Mouse (Mus musculus) adrenal gland, postnatal 36 days (tissue): ENCODE data around the gene Specc1. TPM values are rescaled to one million over a fixed set of nuclear protein-coding genes. Genes with fewer than 3 reads are reported as not detected.

Source experiments
- DNase-seq, 2 experiments: peaks; one replicate each; pipeline ENCODE4 v3.0.0; 2021; ENCODE audit warnings: mixed read lengths in 1 of 2
- total RNA-seq, 2 experiments: library from RNA; stranded (reverse); gene quantifications; 2 replicates each; pipeline ENCODE4 v1.2.3; 2021

The Specc1 gene
- total RNA-seq, 2 experiments from 2014 or later, result 5.7 to 9.9 TPM

DNA sequence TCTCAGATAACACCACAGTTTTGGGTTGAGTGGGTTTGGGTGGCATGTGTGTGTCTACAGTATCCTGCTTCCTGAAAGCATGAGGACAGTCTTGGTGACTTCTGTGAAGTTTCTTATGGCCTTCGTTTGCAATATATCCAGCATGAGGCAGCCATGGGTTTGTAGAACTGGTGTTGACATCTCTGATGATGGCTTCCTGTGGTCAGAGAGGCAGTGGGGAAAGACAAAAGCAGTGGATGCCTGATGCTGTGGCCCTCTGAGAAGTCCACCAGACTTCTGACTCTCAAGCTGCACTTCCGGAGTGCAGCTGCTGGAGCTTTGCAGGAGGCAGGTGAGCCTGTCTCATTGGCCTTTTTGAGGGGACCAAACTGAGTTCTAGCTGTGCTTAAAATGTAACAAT is 60.4 kb downstream of the Specc1 start:
- DNase-seq, result no peak

DNA sequence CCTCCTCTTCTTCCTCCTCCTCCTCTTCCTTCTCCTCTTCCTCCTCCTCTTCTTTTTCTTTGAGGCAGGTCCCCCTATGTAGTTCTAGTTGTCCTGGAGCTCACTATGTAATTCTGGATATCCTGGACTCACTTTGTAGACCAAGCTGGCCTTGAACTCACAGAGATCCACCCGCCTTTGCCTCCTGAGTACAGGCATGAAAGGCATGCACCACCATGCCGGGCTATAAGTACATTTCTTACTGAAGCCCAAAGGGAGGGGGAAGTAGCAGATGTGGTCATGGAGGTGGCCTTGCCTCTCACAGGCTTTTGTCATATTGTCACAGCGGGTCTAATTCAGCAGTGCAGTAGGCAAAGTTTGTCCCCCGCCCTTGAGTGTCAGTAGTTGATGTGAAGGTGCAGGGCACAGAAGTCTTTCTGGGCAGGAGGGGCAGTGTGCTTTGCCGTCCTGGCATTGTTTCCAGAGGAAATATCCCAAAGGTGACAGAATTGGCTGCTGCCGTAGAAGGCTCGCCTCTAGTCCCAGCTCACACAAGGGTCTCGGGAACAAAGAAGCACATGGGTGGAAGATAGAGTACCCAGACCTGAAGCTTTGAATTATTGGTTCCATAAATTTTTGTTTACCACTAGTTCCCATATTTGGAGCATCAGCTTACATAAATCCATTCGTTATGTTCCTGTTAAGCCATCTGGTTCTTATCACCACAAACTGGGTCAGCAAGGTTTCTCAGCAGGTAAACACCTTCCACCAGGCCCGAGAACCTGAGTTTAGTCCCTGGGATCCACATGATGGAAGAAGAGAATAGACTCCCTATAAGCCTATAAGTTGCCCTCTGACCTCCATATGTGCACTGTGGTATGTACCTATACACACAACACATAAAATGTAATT is 62.0 kb downstream of the Specc1 start:
- no peak for DNase-seq

DNA sequence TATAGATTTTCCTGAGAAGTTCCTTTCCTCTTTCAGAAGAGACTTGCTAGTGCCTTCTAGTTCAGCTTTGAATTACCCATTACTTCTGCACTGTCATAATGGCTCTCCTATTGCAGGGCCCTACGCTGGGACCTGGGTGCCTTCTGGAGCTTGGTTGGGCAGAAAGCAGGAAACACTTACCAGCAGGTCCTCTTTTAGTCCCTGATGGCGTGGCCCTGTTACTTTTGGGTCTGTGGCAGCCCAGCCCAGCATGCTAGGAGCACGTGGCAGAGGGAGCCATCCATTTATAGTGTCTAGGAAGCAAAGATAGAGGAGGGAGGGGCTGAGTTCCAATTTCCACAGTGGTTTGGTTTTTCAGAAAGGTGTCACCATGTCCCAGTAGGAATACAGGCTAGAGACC is 63.3 kb downstream of the Specc1 start:
- no peak for DNase-seq

DNA sequence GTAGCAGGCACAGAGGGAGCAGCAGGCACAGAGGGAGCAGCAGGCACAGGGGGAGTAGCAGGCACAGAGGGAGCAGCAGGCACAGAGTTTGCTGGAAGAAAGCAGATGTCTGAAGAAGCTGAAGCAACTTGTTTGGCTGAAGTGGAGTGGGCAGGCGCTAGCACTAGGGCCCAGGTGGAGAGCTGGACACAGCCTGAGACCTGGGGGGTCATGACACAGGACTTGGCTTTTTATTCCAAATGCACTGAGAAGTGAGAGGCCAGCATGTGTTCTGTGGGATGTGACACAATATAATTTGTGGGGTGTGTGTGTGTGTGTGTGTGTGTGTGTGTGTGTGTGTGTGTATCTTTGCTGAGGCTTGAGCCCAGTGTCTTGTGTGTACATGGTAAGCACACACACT is 64.3 kb downstream of the Specc1 start:
- DNase-seq, result no peak

DNA sequence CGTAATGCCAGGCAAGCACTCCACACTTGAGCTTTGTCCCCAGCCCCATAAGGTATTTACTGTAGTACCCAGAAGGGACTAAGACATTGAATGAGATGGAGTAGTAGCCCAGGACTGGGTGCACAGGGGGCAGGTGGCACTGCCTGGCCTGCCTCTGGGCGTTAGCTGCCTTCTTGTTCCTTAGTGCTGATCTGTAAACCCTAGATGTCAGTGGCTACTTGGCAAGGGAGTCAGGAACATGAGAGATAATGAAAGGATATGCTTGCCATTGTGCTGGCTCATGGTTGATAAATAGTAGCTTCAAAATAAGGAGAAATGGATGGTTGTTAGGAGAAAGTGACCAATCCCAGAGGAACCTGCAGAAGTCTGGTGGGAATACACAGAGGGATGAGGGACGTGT is 65.5 kb downstream of the Specc1 start:
- no peak for DNase-seq

DNA sequence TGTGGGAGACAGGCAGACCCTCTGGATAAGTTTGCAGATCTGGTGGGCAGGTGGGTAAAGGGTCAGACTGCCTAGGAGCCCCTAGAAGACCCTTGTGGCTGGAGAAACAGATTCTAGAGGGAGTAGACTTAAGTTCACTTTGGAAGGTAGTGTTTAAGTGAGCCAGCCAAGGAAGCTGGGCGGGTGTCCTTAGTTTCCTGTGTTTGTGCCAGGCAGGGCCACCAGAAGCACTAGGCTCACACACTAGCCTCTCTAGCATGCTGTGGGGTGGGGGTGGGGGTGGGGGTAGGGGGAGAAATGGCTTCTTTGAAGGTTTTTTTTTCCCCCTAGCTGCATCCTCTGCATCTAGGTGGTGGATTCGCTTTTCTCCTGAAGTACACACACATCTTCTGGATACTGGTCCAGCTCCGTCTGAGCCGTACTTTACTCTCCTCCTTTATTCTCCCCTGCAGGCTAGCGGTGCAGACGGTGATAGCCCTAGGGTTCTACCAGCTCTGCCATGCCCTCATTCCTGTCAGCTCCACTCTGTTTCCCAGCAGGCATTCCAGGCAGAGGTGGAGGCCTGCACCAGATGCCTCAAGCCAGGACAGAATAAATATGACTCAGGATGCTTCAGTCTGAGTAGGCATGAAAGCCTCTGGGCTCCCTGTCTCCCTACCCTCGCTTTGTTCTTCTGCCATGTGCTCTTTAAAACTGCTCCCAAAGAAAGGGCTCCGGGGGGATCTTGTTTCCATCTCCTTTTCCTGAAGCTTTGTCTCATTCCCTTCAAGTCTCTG is 66.3 kb downstream of the Specc1 start:
- DNase-seq, result no peak

DNA sequence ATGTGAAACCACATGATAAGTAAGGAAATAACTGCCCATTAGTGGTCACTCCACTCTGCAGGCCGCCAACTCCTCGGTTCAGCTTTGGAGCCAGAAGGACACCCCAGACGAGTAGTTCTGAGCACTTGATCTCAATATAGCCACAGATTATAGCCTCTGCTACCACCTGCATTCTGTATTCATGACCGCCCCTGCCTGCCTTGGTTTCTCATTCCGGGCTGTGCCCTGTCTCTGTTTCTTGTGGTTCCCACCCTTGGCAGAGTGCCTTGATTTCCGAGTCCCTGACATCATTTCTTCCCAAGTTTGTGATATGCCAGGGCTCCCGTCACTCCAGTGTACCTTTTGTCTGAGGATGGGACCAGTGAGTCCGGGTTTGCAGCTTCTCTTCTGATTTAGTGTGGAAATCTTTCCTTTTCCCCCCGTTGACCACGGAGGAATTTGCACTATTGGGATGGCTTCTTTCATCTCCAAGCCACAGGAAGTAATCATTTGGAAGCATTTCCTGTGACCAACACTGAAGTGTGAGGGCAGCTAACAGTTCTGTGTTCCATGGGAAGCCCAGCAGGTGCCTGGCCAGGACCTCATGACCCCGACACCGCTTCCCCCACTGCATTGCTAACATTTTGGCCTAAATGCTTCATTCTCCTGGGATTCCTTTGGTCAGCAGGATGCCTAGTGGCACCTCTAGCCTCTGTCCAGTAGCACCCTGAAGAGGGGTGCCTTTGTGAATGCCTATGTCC is 67.1 kb downstream of the Specc1 start:
- DNase-seq, result no peak

DNA sequence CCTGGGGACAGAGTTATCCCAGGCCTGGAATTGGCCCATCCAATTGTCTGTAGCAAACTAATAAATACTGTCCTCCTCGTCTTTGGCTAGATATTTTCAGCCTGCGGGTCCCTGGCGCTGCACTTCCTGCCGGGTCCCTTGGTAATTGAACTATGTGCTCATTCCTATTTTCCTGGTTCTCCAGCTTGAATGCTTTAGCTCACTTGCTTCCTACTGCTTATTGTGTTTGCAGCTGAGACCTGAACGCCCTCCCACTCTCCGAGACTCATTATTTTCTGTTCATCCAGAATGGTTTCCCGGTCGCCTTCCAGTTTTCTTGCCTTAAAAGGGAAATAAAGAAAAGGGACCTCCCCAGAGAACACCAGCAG is 67.7 kb downstream of the Specc1 start:
- no peak for DNase-seq

DNA sequence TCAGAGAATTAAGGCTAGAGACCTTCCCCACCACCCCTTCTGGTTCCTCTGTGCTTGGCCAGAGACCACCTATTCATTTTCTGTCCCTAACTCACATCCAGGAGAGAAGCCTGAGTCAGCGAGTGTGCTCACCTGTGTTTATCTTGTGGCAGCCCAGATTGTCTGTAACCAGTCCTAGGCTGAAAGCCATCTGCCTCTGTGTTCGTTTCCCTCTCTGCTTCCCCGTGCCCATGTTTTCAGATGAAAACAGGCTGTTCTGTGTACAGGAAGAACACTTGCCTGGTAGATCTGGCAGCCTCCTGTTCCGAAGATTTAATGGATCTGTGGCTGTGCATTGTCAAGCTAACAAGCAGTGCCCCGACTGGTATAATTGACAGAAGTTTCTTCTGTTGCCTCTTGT is 68.4 kb downstream of the Specc1 start:
- no peak for DNase-seq

DNA sequence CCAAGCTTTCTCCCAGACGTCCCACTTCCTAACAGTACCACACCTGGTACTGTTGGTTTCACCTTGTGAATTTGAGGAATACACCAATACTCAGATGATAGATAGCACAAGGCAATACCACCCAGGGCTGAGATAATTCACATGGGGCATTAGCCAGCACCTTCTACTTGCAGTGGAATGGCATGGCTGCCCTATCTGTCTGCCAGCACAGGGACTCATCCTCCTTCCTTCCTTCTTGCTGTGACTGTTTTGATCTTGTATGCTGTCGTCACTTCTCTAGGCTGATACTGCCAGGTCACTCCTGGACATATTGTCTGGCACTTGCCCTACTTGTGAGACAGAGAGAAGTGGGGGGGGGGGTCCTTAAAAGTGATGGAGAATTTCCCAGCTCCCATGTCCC is 69.2 kb downstream of the Specc1 start:
- no peak for DNase-seq

DNA sequence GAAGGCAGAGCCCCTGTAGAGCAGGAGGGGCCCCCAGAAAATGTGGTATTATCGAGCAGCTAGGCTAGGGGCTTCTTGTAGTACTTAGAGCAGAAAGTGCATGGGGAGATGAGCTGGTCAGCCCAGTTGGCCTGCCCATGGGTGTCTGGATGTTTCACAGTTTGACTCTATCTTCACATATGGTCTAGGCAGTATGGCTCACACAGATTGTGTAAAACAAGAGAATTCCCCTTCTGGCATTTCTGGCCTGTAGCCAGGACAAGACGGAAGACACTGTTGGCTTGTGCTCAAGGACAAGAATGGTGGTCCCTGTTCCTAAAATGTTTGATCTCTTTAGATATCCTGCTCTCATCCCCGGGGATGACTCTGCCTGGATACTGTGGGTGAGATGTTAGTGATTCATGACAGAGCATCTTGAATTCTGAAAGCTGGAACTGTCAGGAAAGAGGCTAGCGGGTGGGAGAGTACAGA is 69.8 kb downstream of the Specc1 start:
- no peak for DNase-seq

DNA sequence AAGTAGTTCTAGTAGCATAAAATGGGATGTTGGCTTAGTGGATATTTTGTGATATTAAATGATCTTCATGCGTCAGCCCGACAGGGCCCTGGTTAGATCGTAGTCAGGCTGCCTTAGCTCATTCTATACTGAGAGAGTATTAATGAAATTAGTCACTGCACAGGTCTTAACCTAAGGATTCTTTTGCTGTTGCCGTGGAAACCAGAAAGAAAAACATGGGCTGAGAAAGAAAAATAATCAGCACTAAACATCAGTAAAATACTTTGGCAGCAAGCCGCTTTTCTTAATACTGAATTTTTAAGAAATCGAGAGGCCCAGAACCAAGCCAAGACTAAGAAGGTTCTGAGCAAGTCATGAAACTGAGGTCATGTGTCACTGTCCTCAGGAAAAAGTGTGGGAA is 70.7 kb downstream of the Specc1 start:
- DNase-seq, result no peak

DNA sequence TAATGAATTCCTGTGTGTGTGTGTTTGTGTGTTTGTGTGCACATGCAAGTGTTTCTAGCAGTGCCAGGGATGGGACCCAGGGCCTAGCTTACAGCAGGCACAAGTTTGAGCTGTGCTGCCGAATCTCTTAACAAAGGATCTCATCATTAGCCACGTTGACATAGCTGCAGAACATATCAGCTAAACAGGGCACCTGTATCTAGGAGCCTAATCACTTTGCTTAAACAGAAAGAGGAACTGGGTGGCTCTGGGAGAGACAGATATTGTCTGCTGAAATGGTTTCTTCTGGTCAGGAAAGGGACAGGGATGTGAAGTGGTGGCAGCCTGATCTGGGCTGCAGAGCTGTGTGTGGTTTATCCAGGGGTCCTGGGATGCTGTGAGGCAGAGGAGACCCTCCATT is 71.1 kb downstream of the Specc1 start:
- no peak for DNase-seq

DNA sequence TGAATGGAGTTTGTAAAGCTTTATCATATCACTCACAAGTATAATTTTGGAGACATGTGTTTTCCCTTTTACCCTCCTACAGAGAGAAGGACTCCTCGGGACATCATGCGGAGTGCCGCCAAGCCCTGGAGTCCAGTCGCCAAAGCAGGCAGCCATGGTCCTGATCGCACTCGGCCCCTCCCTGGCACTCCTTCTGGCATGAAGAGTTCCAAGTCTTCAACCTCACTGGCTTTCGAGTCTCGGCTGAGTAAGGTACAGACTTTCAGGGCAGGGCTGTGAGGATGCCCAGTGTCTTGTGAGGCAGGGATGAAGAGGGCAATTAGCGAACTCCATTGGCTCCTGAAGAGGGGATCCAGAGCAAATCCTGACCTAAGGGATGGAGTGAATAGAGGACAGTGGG is 72.6 kb downstream of the Specc1 start:
- no peak for DNase-seq

DNA sequence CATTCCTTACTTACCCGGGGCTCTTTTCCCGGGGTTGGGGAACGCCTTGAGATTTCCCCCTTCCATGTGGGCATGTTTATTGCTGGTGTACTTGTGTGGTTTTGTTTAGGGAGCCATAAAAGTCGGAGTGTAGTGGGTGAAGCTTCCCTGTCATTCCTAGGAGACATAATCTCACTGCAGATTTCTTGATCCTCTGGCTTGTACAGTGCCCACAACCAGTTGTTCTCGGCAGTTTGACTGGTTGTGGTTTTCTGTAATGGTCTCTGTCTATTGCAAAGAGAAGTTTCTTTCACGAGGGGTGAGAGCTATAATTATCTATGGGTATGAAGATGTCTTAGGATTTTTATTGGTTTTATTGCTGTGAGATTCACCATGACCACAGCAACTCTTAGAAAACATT is 78.0 kb downstream of the Specc1 start:
- DNase-seq, result no peak

DNA sequence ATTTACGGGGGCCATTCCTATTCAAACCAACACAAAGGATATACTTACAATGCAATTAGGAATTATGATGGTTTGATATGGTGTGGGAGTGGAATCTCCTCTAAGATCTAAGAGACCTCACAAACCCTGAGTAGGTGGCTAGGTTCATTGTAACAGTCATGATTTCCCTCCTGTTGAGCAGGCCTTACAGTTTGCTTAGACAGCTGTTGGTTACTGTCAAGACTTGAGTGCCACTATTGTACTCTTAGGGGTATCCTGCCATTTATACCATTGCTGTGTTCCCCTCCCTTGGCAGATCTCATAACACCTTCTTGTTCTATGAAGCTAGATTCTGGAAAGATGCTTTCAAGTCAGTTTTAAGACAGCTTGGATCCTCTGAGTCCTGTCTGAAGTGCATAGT is 78.7 kb downstream of the Specc1 start:
- no peak for DNase-seq

DNA sequence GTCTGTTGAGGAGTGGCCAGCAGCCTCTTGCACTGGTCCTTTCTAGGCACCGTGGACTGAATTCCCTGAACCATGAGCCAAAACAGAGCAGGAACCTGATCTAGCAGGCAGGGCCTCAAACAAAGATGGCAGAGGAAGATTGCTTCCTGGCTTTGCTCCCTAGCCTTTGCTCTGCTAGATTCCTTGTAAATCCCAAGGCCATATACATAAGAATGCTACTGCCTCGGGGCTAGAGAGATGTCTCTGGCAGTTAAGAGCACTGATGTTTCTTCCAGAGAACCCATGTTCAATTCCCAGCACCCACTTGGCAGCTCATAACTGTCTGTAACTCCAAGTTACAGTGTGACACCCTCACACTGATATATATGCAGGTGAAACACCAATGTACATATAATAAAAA is 83.6 kb downstream of the Specc1 start:
- no peak for DNase-seq

DNA sequence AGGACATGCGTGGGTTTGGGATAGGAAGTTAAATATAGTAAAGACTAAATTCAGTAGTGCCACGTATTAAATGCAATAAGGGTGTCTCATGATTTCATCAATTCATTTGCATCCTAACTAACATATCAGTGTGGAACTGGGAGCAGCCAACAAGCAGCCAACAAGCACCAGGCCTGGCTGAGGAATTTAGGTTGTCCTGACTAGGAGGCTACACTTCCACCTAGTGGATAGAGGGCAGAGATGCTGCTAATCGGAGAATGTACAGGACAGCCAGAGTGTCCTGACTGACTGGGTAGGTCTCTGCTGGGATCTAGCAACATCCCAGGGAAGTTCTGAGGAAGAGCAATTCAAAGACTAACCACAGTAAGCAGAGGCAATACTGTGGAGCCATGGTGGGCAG is 88.1 kb downstream of the Specc1 start:
- peak in 1 of 2 experiments; percentile 40 for DNase-seq

DNA sequence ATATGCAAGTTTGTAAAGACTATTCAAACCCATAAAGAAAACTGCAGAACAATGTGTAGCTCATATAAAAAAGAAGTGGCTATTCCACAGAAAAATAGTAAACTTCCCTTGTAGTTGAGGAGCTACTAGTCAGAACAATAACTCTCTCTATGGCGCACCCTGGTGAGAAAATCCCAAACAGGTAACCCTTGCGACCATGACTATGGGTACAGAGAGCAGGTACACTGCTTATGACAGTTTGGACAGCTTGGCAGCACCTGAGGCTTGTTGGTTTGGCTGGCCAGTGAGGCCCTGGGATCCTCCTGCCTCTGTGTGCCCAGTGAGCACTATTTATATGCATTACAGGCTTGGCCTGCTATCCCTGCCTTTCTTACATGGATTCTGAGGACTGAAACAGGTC is 89.4 kb downstream of the Specc1 start:
- no peak for DNase-seq

DNA sequence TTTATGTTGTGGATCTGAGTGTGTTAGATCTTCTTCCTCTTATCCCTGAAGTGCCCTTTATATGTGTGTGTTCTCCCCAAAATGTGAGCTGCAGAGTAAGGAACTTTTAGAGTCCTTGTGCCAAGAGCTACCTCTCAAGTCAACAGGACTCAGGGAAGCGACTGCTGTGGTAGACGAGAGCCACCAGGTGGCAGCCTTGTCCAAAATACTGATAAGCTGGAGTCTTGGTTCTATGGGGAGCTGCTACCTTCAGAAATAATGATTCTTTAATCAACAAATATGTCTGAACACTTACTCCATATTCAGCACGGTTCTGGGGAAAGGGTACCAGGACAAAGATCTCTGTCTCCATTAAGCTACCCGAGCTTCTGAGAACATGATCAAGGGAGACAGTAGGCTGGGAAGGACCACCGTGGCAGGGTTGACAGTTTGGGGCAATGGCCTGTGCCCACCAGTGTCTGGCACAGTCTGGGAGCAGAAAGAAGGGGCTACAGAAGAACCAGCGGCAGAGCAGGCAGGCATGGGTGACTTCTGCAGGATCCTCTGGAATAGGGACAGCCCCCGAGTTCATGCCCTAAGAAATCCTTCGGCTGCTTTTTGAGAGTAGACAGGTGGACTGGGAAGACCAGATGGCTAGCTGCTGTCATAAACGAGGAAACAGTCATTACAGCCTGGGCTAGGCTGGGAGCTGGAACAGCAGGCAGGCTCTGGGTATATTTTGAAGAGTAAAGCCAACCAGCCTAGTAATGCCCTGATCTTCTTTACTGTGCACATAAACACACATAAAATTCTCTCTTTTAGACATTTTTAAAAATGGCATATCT is 91.5 kb downstream of the Specc1 start:
- DNase-seq, result peak; percentile 71 to 79

DNA sequence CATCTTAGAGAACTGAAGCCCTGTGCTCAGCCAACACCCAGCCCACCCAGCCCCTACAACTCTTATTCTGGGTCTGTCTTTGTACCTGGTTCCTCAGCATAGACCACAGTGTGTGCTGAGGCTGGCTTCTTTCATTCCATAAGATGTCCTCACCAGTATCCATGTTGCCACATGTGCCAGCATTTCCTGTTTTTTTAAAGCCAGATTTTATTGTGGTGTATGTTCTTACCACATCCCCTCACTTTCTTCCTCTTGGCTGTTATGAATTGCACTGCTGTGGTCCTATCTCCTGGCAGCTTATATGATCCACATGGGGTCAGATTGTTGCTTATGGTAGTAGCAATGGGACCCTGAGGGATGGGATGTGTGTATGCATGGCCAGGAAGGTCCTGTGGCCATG is 92.6 kb downstream of the Specc1 start:
- DNase-seq, result no peak
